Mouse (Mus musculus): Measurements from ENCODE around the gene Polr2f. TPM values are rescaled to one million over a fixed set of nuclear protein-coding genes. Genes with fewer than 3 reads are reported as not detected.

Gene Polr2f
- polyA plus RNA-seq (2017; shearing (Covaris generic)): 86.9 TPM

GRCm38 (mm10) chr15:79140866-79141565, at the start of gene Polr2f, which contains the start of gene 1700088E04Rik:
Gene Polr2f (plus strand): TSS chr15:79141009.
Gene 1700088E04Rik (minus strand): TSS chr15:79141253.

GRCm38 (mm10) chr15:79108421-79109320, 32.1 kb upstream of the Polr2f start, which contains the start of gene Micall1:
Gene Micall1 (plus strand): TSS chr15:79108898.

GRCm38 (mm10) chr15:79165140-79165539, 24.3 kb downstream of the Polr2f start, which contains the start of gene Sox10:
Gene Sox10 (minus strand): TSS chr15:79165240.

Other genes with a start within 250 kb of the Polr2f start
- gene Gm49510, start 241.3 kb upstream of the Polr2f start, polyA plus RNA-seq (2017; shearing (Covaris generic)): not detected
- 145 TPM for gene Sh3bp1, start 241.2 kb upstream of the Polr2f start, polyA plus RNA-seq (2017; shearing (Covaris generic))
- 14.5 TPM for gene Pdxp, start 227.1 kb upstream of the Polr2f start, polyA plus RNA-seq (2017; shearing (Covaris generic))
- 575 TPM for gene Lgals1, start 214.3 kb upstream of the Polr2f start, polyA plus RNA-seq (2017; shearing (Covaris generic))
- gene Nol12, start 206.1 kb upstream of the Polr2f start, polyA plus RNA-seq (2017; shearing (Covaris generic)): 21.1 TPM
- gene Triobp, start 193.3 kb upstream of the Polr2f start, polyA plus RNA-seq (2017; shearing (Covaris generic)): 60.8 TPM
- gene H1f0, start 112.6 kb upstream of the Polr2f start, polyA plus RNA-seq (2017; shearing (Covaris generic)): 25.0 TPM
- gene Galr3, start 99.1 kb upstream of the Polr2f start, polyA plus RNA-seq (2017; shearing (Covaris generic)): not detected
- 52.5 TPM for gene Ankrd54, start 78.1 kb upstream of the Polr2f start, polyA plus RNA-seq (2017; shearing (Covaris generic))
- gene Eif3l, start 65.8 kb upstream of the Polr2f start, polyA plus RNA-seq (2017; shearing (Covaris generic)): 109 TPM
- gene Micall1, start 32.1 kb upstream of the Polr2f start, polyA plus RNA-seq (2017; shearing (Covaris generic)): 26.3 TPM
- not detected for gene 1700088E04Rik, start 244 bp downstream of the Polr2f start, polyA plus RNA-seq (2017; shearing (Covaris generic))
- gene Sox10, start 24.2 kb downstream of the Polr2f start, polyA plus RNA-seq (2017; shearing (Covaris generic)): 0.28 TPM
- 38.5 TPM for gene Pick1, start 88.2 kb downstream of the Polr2f start, polyA plus RNA-seq (2017; shearing (Covaris generic))
- gene Gm49486, start 88.4 kb downstream of the Polr2f start, polyA plus RNA-seq (2017; shearing (Covaris generic)): 0.40 TPM
- not detected for gene Slc16a8, start 113.8 kb downstream of the Polr2f start, polyA plus RNA-seq (2017; shearing (Covaris generic))
- 1.9 TPM for gene Baiap2l2, start 144.5 kb downstream of the Polr2f start, polyA plus RNA-seq (2017; shearing (Covaris generic))
- gene Pla2g6, start 187.4 kb downstream of the Polr2f start, polyA plus RNA-seq (2017; shearing (Covaris generic)): 12.1 TPM
- gene Maff, start 205.6 kb downstream of the Polr2f start, polyA plus RNA-seq (2017; shearing (Covaris generic)): 51.4 TPM